Mouse (Mus musculus) layer of hippocampus, postnatal 10 days (tissue): Measurements from ENCODE around the gene Rtp3. TPM values are rescaled to one million over a fixed set of nuclear protein-coding genes. Genes with fewer than 3 reads are reported as not detected.
A peak's percentile ranks its signal among the peaks of the same experiment; 100 is the strongest.

Source experiments
- DNase-seq, 2 experiments: peaks; one replicate each; pipeline ENCODE4 v3.0.0; 2021; ENCODE audit warnings: low spot score in 2 of 2
- long read RNA-seq: library from polyadenylated mRNA; stranded (forward); transcript quantifications from one replicate; pipeline ENCODE4 v2.0.0, GENCODE M21; 2023
- total RNA-seq, 2 experiments: library from RNA; stranded (reverse); gene quantifications; 2 replicates each; pipeline ENCODE4 v1.2.3; 2021

The Rtp3 gene
- under 1 TPM in 1 of 2 experiments, not detected in 1; 0.21 TPM for total RNA-seq
- long read RNA-seq, result 0 reads

GRCm38 (mm10) chr9:110990204-110990603 is at the start of gene Rtp3:
Rtp3 (minus strand) TSS chr9:110990583.
- no peak for DNase-seq

- DNase-seq, result peak in 1 of 2 experiments; percentile 23
These were observed 49.6 kb upstream of the Rtp3 start for GRCm38 (mm10) chr9:111039966-111040365.

- DNase-seq, result no peak
These were observed 43.3 kb upstream of the Rtp3 start for GRCm38 (mm10) chr9:111033717-111034116.

- no peak for DNase-seq
These were observed 36.4 kb upstream of the Rtp3 start for GRCm38 (mm10) chr9:111026791-111027190.

GRCm38 (mm10) chr9:111019022-111019421 is 28.6 kb upstream of the Rtp3 start, which contains the start of gene Ltf:
Ltf (plus strand) TSS chr9:111019271.
- DNase-seq, result no peak

GRCm38 (mm10) chr9:111015658-111016057 is 25.3 kb upstream of the Rtp3 start:
- no peak for DNase-seq

- no peak for DNase-seq
These were observed 21.7 kb upstream of the Rtp3 start for GRCm38 (mm10) chr9:111012041-111012440.

- no peak for DNase-seq
These were observed 21.2 kb upstream of the Rtp3 start for GRCm38 (mm10) chr9:111011550-111011949.

- no peak for DNase-seq
These were observed 19.4 kb upstream of the Rtp3 start for GRCm38 (mm10) chr9:111009763-111010162.

GRCm38 (mm10) chr9:111006544-111006943 is 16.2 kb upstream of the Rtp3 start:
- no peak for DNase-seq

GRCm38 (mm10) chr9:111003279-111003678 is 12.9 kb upstream of the Rtp3 start:
- DNase-seq, result no peak

GRCm38 (mm10) chr9:111001621-111002020 is 11.2 kb upstream of the Rtp3 start:
- no peak for DNase-seq

- no peak for DNase-seq
These were observed 9.5 kb upstream of the Rtp3 start for GRCm38 (mm10) chr9:110999856-111000255.

GRCm38 (mm10) chr9:110999056-110999455 is 8.7 kb upstream of the Rtp3 start:
- DNase-seq, result no peak

- DNase-seq, result peak; percentile 74 to 76
These were observed 6.9 kb upstream of the Rtp3 start for GRCm38 (mm10) chr9:110997245-110997644.

- peak; percentile 62 to 75 for DNase-seq
These were observed 4.4 kb upstream of the Rtp3 start for GRCm38 (mm10) chr9:110994716-110995172.

GRCm38 (mm10) chr9:110993281-110993709 is 2.9 kb upstream of the Rtp3 start:
- no peak for DNase-seq

- DNase-seq, result no peak
These were observed 840 bp downstream of the Rtp3 start for GRCm38 (mm10) chr9:110989543-110989942.

- DNase-seq, result no peak
These were observed 1.2 kb downstream of the Rtp3 start for GRCm38 (mm10) chr9:110989141-110989540.

GRCm38 (mm10) chr9:110988078-110988477 is 2.3 kb downstream of the Rtp3 start:
- DNase-seq, result no peak

GRCm38 (mm10) chr9:110987331-110987730 is 3.1 kb downstream of the Rtp3 start:
- DNase-seq, result no peak

- DNase-seq, result no peak
These were observed 4.4 kb downstream of the Rtp3 start for GRCm38 (mm10) chr9:110985951-110986350.

GRCm38 (mm10) chr9:110985541-110985940 is 4.8 kb downstream of the Rtp3 start:
- no peak for DNase-seq

- DNase-seq, result no peak
These were observed 6.3 kb downstream of the Rtp3 start for GRCm38 (mm10) chr9:110984096-110984495.
